Mouse (Mus musculus): ENCODE measurements around the gene Bricd5. TPM values are rescaled to one million over a fixed set of nuclear protein-coding genes. Genes with fewer than 3 reads are reported as not detected.

Bricd5 gene
- polyA plus RNA-seq, 1 experiment from 2014 or later = 0.68 TPM

DNA sequence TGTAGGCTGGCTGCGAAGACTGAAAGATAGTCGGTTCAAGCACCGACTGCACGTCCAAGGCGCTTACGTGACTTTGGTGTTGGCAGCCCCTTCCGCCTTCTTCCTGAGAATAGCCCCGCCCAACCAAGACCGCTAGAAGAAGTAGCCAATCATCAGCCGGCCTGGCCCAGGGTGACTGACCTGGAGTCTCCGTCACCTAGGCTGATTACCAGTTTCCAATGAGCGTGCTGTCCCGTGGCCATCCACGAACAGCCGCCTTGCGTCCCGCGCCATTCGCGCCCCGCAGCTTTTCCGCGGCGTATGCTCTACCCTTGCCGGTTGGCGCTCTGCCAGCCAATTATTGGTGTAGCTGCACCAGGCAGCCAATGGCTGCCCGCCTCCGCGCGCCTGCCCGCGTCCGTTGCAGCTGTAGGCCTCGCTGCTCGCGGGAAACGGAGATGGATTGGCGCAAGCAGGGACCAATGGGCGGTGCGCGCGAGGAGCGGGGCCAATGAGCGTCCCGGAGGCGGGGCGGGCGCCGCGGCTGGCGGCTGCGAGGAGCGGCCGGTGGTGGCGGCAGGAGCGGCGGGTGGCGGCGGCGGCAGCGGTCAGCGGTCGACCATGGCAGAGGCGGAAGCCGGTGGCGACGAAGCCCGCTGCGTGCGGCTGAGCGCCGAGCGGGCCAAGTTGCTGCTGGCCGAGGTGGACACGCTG is 3.6 kb upstream of the Bricd5 start, which contains the start of the genes E4f1 and Pgp:
Gene E4f1 (minus strand): TSS at position 404 of the 693 bp plus-strand sequence.
Gene Pgp (plus strand): TSS at position 483 of the 693 bp plus-strand sequence.
- peak within 1 kb of the TSS; percentile 78 for H3K4me3 ChIP-seq (ENCODE audit: low read depth, low read length)
- H3K27ac ChIP-seq (ENCODE audit: low read depth, low read length) = peak within 1 kb of the TSS; percentile 85
- peak within 1 kb of the TSS; percentile 87 for H3K9ac ChIP-seq (replicated peaks; ENCODE audit: low read depth, low read length)
- peak; percentile 97 for ATAC-seq (ENCODE audit: low read depth)
- H3K9me3 ChIP-seq (ENCODE audit: control insufficient read depth, low read length) = no peaks in the 10 kb centered on the region
- H3K36me3 ChIP-seq (ENCODE audit: control insufficient read depth, insufficient read depth, low read length) = peaks cover 14% of the 10 kb centered on the region
- peaks cover 3% of the 10 kb centered on the region; the same call in 1 of the 2 replicates for H3K27me3 ChIP-seq (ENCODE audit: control insufficient read depth, insufficient read depth, low read length)
- H3K4me2 ChIP-seq (ENCODE audit: low read depth, low read length) = peak within 1 kb of the TSS; percentile 99
- WGBS = 0% methylated on average over 69 of the region's 75 CpGs
- peaks cover 31% of the 10 kb centered on the region for H3K4me1 ChIP-seq (ENCODE audit: control insufficient read depth, insufficient read depth, low read length)

DNA sequence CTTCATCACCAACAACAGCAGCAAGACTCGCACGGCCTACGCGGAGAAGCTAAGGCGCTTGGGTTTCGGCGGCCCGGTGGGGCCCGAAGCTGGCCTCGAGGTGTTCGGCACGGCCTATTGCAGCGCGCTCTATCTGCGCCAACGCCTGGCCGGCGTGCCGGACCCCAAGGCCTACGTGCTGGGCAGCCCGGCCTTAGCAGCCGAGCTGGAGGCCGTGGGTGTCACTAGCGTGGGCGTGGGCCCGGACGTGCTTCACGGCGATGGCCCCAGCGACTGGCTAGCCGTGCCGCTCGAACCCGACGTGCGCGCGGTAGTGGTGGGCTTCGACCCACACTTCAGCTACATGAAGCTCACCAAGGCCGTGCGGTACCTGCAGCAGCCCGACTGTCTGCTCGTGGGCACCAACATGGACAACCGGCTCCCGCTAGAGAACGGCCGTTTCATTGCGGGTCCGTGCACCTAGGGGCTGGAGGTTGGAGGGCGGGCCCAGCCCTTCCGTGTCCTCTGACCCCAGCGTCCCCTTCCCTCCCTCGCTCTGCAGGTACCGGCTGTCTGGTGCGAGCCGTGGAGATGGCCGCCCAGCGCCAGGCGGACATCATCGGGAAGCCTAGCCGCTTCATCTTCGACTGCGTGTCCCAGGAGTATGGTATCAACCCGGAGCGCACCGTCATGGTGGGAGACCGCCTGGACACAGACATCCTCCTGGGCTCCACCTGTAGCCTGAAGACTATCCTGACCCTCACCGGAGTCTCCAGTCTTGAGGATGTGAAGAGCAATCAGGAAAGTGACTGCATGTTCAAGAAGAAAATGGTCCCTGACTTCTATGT is 2.8 kb upstream of the Bricd5 start:
- WGBS = under 1% methylated on average over 68 of the region's 68 CpGs
- Histone ChIP-seq H3K36me3 (ENCODE audit: control insufficient read depth, insufficient read depth, low read length) (peaks cover 23% of the 10 kb centered on the region), H3K9me3 (ENCODE audit: control insufficient read depth, low read length) (no peaks in the 10 kb centered on the region), H3K4me3 (ENCODE audit: low read depth, low read length) (peak overlapping the region; percentile 78), H3K27me3 (ENCODE audit: control insufficient read depth, insufficient read depth, low read length) (peaks cover 3% of the 10 kb centered on the region; the same call in 1 of the 2 replicates), H3K9ac (replicated peaks; ENCODE audit: low read depth, low read length) (peak overlapping the region; percentile 87), H3K4me1 (ENCODE audit: control insufficient read depth, insufficient read depth, low read length) (peaks cover 31% of the 10 kb centered on the region), H3K27ac (ENCODE audit: low read depth, low read length) (peak overlapping the region; percentile 85), H3K4me2 (ENCODE audit: low read depth, low read length) (peak overlapping the region; percentile 99)
- peak; percentile 25 for ATAC-seq (ENCODE audit: low read depth)

DNA sequence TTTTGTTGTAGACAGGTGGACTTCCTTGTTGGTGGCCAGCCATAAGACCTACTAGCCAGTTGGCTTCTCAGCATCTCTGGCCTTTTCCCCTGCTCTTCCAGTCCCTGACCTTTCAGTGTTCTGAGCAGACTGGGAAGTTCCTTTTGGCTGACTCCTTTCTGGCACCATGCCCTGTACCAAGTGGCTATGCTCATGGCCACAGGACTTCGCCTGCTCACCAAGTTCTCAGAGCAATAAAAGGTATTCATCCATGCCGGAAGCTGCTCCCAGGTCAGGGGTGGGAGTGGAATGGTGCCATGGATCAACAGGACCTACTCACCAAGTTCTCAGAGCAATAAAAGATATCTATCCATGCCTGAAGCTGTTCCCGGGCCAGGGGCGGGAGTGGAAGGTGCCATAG is 1.2 kb upstream of the Bricd5 start:
- peaks cover 32% of the 10 kb centered on the region for H3K36me3 ChIP-seq (ENCODE audit: control insufficient read depth, insufficient read depth, low read length)
- no peaks in the 10 kb centered on the region for H3K9me3 ChIP-seq (ENCODE audit: control insufficient read depth, low read length)
- H3K27me3 ChIP-seq (ENCODE audit: control insufficient read depth, insufficient read depth, low read length) = peaks cover 3% of the 10 kb centered on the region; the same call in 1 of the 2 replicates
- no peak overlapping the region for H3K27ac ChIP-seq (ENCODE audit: low read depth, low read length)
- H3K4me1 ChIP-seq (ENCODE audit: control insufficient read depth, insufficient read depth, low read length) = peaks cover 31% of the 10 kb centered on the region
- 59% methylated on average over 4 of the region's 4 CpGs for WGBS
- ATAC-seq (ENCODE audit: low read depth) = no peak
- H3K9ac ChIP-seq (replicated peaks; ENCODE audit: low read depth, low read length) = no peak overlapping the region
- H3K4me2 ChIP-seq (ENCODE audit: low read depth, low read length) = peak overlapping the region; percentile 99
- no peak overlapping the region; the same call in 1 of the 2 replicates for H3K4me3 ChIP-seq (ENCODE audit: low read depth, low read length)

DNA sequence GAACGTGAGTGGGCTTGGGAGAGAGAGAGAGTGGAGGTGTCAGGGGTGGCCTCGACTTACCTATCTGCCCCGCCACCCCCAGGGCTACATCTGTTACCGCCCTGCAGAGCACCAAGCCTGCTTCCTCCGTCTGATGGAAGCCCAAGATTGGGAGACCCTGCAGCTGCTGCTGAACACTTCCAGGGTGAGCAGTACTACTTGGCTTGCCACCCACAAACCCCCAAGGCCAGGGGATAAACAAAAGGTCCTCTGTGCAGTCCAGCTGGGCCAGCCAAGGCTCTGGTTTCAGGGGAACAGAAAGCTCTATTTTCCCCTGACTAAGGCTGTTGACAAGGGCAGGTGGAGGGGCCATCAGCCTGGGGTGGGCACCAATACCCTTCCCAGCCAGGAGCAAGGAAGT is 873 bp downstream of the Bricd5 start:
- Histone ChIP-seq H3K4me3 (ENCODE audit: low read depth, low read length) (no peak overlapping the region), H3K4me1 (ENCODE audit: control insufficient read depth, insufficient read depth, low read length) (peaks cover 40% of the 10 kb centered on the region), H3K9ac (replicated peaks; ENCODE audit: low read depth, low read length) (no peak overlapping the region), H3K27ac (ENCODE audit: low read depth, low read length) (no peak overlapping the region), H3K4me2 (ENCODE audit: low read depth, low read length) (no peak overlapping the region), H3K9me3 (ENCODE audit: control insufficient read depth, low read length) (no peaks in the 10 kb centered on the region), H3K36me3 (ENCODE audit: control insufficient read depth, insufficient read depth, low read length) (peaks cover 32% of the 10 kb centered on the region), H3K27me3 (ENCODE audit: control insufficient read depth, insufficient read depth, low read length) (peaks cover 3% of the 10 kb centered on the region; the same call in 1 of the 2 replicates)
- no peak for ATAC-seq (ENCODE audit: low read depth)
- WGBS = 89% methylated on average over 5 of the region's 5 CpGs

DNA sequence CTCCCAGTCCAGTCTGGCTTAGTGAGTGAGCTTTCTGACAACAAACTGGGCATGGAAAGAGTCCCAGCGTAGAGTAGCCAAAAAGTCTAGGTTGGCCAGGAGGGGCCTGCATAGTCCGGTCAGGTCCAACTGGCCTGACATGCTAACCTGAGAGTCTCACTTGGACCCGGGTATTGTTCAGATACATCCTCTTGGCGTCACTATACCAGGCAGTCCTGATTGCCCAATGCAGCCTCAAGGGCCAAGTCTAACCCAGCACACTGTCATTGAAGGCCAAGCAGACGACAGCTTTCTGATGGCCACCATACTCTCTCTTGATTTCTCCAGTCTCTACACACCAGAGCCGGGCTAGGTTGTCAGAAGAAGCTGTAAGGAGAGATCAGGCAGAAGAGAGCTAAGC is 1.9 kb downstream of the Bricd5 start:
- Histone ChIP-seq H3K4me2 (ENCODE audit: low read depth, low read length) (no peak overlapping the region), H3K36me3 (ENCODE audit: control insufficient read depth, insufficient read depth, low read length) (peaks cover 32% of the 10 kb centered on the region), H3K27me3 (ENCODE audit: control insufficient read depth, insufficient read depth, low read length) (peaks cover under 1% of the 10 kb centered on the region; the same call in 1 of the 2 replicates), H3K27ac (ENCODE audit: low read depth, low read length) (no peak overlapping the region), H3K4me1 (ENCODE audit: control insufficient read depth, insufficient read depth, low read length) (peaks cover 40% of the 10 kb centered on the region), H3K9ac (replicated peaks; ENCODE audit: low read depth, low read length) (no peak overlapping the region), H3K4me3 (ENCODE audit: low read depth, low read length) (no peak overlapping the region), H3K9me3 (ENCODE audit: control insufficient read depth, low read length) (no peaks in the 10 kb centered on the region)
- whole genome bisulfite sequencing = 91% methylated on average over 6 of the region's 6 CpGs
- no peak for ATAC-seq (ENCODE audit: low read depth)

DNA sequence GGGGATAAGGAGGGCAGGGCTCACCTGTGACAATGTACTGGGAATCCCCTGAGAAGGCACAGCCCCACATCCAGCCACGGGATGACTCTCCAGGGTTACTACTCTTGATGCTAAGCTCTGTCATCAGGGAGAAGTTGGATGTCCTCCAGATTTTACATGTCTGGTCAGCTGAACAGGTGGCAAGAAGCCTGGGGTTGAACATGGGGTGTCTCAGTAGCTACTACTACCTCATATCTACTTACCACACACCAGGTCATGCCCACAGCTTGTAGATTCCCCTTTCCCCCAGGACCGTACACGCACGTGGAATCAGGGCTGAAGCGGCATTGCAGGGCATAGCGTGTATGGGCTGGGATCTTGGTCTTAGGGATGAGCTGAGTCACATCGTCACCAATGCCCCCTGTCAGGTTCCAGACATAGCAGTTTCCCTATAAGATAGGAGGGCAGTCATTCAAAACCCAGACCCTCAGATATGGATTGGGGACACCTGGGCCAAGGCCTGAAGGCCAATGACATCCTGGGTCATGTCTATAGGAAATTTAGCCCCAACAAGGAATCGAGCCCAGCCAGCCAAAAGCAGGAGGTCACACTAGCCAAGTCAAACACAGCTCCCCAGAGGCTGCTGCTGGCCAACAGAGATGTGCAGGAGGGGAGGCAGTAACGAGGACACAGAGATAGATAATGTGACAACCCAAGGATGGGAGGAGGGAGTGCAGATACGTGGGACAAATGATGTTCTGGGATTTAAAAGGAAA is 2.5 kb downstream of the Bricd5 start:
- Histone ChIP-seq H3K36me3 (ENCODE audit: control insufficient read depth, insufficient read depth, low read length) (peaks cover 32% of the 10 kb centered on the region), H3K9me3 (ENCODE audit: control insufficient read depth, low read length) (no peaks in the 10 kb centered on the region), H3K4me3 (ENCODE audit: low read depth, low read length) (no peak overlapping the region), H3K4me1 (ENCODE audit: control insufficient read depth, insufficient read depth, low read length) (peaks cover 36% of the 10 kb centered on the region), H3K27me3 (ENCODE audit: control insufficient read depth, insufficient read depth, low read length) (no peaks in the 10 kb centered on the region), H3K27ac (ENCODE audit: low read depth, low read length) (no peak overlapping the region), H3K9ac (replicated peaks; ENCODE audit: low read depth, low read length) (no peak overlapping the region), H3K4me2 (ENCODE audit: low read depth, low read length) (no peak overlapping the region)
- WGBS = 92% methylated on average over 10 of the region's 10 CpGs
- ATAC-seq (ENCODE audit: low read depth) = no peak

DNA sequence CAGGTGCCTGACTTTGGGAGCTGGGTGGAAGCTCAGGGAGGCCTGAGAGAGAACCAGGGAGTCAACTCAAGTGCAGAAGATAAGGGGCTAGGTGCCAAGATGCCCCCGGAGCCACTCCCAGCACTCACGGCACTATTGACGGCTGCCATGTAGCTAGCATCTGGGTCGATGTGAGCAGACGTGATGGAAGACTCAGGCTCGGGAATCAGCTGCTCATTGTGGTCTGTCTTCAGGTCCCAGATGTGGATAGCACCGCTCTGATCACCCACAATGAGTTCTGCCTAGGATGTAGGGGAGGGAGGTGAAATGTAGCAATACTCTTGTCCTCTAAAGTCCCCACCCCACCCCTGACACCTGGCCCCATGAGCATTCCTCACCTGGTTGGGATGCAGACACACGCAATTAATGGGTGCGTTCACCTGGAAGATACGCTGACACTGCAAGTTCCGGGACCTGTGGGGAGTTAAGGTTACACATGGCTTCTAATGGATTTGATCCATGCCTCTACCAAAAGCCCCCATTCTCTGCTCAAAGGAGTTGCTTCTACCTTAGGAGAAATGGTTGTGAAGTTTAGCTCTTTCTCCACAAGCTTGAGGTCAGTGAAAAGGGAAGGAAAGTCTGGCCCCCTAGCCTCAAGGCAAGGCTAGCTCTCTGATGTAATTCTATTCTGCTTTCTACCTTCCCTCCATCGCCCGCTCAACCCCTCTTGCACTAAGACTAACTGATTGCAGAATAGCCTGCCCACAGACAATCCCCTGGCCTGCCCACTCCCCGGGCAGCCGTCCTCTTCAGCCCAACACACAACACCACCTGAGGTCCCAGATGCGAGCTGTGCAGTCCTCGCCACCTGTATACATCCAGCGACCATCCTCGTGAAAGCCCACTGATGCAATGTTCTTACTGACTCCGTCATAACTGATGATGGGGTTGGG is 3.6 kb downstream of the Bricd5 start:
- WGBS = 96% methylated on average over 20 of the region's 20 CpGs
- no peak for ATAC-seq (ENCODE audit: low read depth)

More for the DNA sequence above, 3.6 kb downstream of the Bricd5 start:
- 0 out of 2 replicates have a peak overlapping the region, but pooled peaks have one; percentile 78 for H3K9ac ChIP-seq (replicated peaks; ENCODE audit: low read depth, low read length)
- H3K4me3 ChIP-seq (ENCODE audit: low read depth, low read length) = no peak overlapping the region
- peaks cover 32% of the 10 kb centered on the region for H3K36me3 ChIP-seq (ENCODE audit: control insufficient read depth, insufficient read depth, low read length)
- H3K27me3 ChIP-seq (ENCODE audit: control insufficient read depth, insufficient read depth, low read length) = no peaks in the 10 kb centered on the region
- H3K9me3 ChIP-seq (ENCODE audit: control insufficient read depth, low read length) = no peaks in the 10 kb centered on the region
- H3K27ac ChIP-seq (ENCODE audit: low read depth, low read length) = no peak overlapping the region
- peaks cover 25% of the 10 kb centered on the region for H3K4me1 ChIP-seq (ENCODE audit: control insufficient read depth, insufficient read depth, low read length)
- H3K4me2 ChIP-seq (ENCODE audit: low read depth, low read length) = peak overlapping the region; percentile 75
